Mouse (Mus musculus) hindbrain, postnatal 0 days (tissue): Measurements from ENCODE around the gene Nhsl1. TPM values are rescaled to one million over a fixed set of nuclear protein-coding genes. Genes with fewer than 3 reads are reported as not detected.

Source experiments
- ATAC-seq: fragments of 200-750 bp; cut with Nextera tagmentation; 2 replicates; pipeline ENCODE4 v1.8.0; 2017; ENCODE audit warnings: mild to moderate bottlenecking, moderate TSS enrichment, moderate library complexity
- DNase-seq: peaks from one replicate; pipeline ENCODE4 v3.0.0-alpha.2; 2015; ENCODE audit warnings: low spot score
- H3K27ac ChIP-seq: fragments of 300-500 bp; sonication (generic); 2 replicates; pipeline ENCODE4 v1.5.1; 2014; ENCODE audit warnings: mild to moderate bottlenecking
- H3K27me3 ChIP-seq: fragments of 300-500 bp; sonication (generic); 2 replicates; pipeline ENCODE4 v1.6.1; 2014; ENCODE audit warnings: low read length, mixed read lengths; ENCODE audit not compliant: insufficient read depth
- H3K36me3 ChIP-seq: fragments of 300-500 bp; sonication (generic); 2 replicates; pipeline ENCODE4 v1.6.1; 2014; ENCODE audit warnings: low read length, mixed read lengths; ENCODE audit not compliant: insufficient read depth
- H3K4me1 ChIP-seq: fragments of 300-500 bp; sonication (generic); 2 replicates; pipeline ENCODE4 v1.6.1; 2014; ENCODE audit warnings: antibody characterized with exemption, low read length, mixed read lengths; ENCODE audit not compliant: insufficient read depth
- H3K4me2 ChIP-seq: fragments of 300-500 bp; sonication (generic); 2 replicates; pipeline ENCODE4 v1.6.1; 2014; ENCODE audit warnings: low read depth, mild to moderate bottlenecking, low read length, moderate library complexity, mixed read lengths
- H3K4me3 ChIP-seq: fragments of 300-500 bp; sonication (generic); 2 replicates; pipeline ENCODE4 v1.5.1; 2014; ENCODE audit warnings: low read length
- H3K9ac ChIP-seq: fragments of 300-500 bp; sonication (generic); replicated peaks from 2 replicates; pipeline ENCODE4 v1.6.1; 2014; ENCODE audit warnings: mild to moderate bottlenecking, low read length, moderate library complexity, mixed read lengths
- H3K9me3 ChIP-seq: fragments of 300-500 bp; sonication (generic); 2 replicates; pipeline ENCODE4 v1.6.1; 2016; ENCODE audit warnings: low read length, mixed read lengths
- CTCF ChIP-seq: IDR thresholded peaks from 2 replicates; pipeline ENCODE4 v1.5.1; 2016; ENCODE audit warnings: antibody characterized with exemption, control low read depth, low read depth
- WGBS: fragments of 180-500 bp; shearing (Covaris S2); extraction: QIAGEN DNeasy Blood & Tissue Kit; methylation state at CpG from one replicate; pipeline ENCODE4 v1.1.7; 2014; 5-methylcytosine and 5-hydroxymethylcytosine counted together
- polyA plus RNA-seq: library from polyadenylated mRNA; unstranded; fragments of >200 nt; fragmentation: Nextera tagmentation; extraction: Ambion mirVana; gene quantifications from 2 replicates; pipeline ENCODE4 v1.2.1, GENCODE M21; 2015
- total RNA-seq: library from RNA; depleted of rRNA; stranded (reverse); fragments of >200 nt; gene quantifications from 2 replicates; pipeline ENCODE4 v1.2.3, GENCODE M21; 2014

Nhsl1 gene
- total and polyA plus RNA-seq, 2 experiments from 2014 or later = 11.9 to 29.6 TPM

DNA sequence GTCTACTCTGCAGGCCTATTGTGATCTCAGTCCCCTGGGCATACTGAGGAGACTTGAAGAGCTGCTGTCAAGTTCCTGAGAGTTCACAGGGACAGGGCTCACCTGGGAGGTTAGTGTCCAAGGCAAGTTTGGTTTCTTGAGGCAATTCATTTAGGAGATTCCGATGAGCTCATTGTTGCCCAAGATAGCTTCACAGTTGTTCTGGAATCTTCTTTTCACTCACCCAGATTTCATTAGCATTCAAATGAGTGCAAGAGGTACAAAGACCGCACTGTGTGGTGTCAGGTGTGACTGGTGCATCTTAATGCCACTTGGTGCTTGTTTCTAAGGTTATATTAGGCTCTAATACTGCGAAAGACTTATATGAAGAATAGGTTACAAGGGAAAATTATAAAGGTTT lies 160.5 kb downstream of the Nhsl1 start:
- Histone ChIP-seq H3K4me1 (peaks cover 8% of the 10 kb centered on the region), H3K9ac (no peak overlapping the region), H3K36me3 (no peaks in the 10 kb centered on the region; the same call in 1 of the 2 replicates), H3K4me3 (no peak overlapping the region), H3K4me2 (no peak overlapping the region), H3K27me3 (no peaks in the 10 kb centered on the region), H3K27ac (no peak overlapping the region), H3K9me3 (no peaks in the 10 kb centered on the region)
- ATAC-seq (no peak), DNase-seq (no peak)
- 85% methylated on average over 3 of the region's 3 CpGs for WGBS
- TF ChIP-seq CTCF = no peak

DNA sequence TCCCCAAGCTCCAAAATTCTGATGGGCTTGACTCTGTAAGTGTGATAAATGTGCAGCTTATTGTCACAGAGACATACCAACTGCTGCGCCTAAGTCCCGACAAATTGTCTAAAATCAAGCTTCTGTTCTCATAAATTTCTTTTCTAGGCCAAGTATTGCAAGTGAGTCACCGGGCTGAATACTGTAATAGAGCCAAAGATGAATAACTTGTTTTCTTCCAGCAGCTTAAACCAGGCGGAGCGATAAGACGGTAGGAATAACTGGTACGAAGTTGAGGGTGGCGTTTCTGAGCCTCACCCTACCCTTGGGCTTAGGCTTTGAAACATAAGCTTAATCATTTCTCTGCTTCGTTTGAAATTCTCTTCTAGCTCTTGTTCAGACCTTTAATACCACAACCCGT lies 162.1 kb downstream of the Nhsl1 start:
- 74% methylated on average over 10 of the region's 10 CpGs for WGBS
- Histone ChIP-seq H3K9me3 (no peaks in the 10 kb centered on the region), H3K4me2 (no peak overlapping the region), H3K36me3 (no peaks in the 10 kb centered on the region; the same call in 1 of the 2 replicates), H3K27me3 (no peaks in the 10 kb centered on the region), H3K4me1 (peaks cover 4% of the 10 kb centered on the region), H3K27ac (no peak overlapping the region), H3K4me3 (no peak overlapping the region), H3K9ac (no peak overlapping the region)
- no peak for ATAC-seq
- TF ChIP-seq CTCF = no peak
- no peak for DNase-seq

- WGBS = 3% methylated on average over 4 of the region's 4 CpGs
- TF ChIP-seq CTCF = no peak
- H3K36me3 ChIP-seq = no peaks in the 10 kb centered on the region; the same call in 1 of the 2 replicates
- no peak overlapping the region for H3K4me3 ChIP-seq
- H3K9me3 ChIP-seq = no peaks in the 10 kb centered on the region
- H3K27me3 ChIP-seq = no peaks in the 10 kb centered on the region
- H3K9ac ChIP-seq = no peak overlapping the region
- peak; percentile 77 for DNase-seq
- peak; percentile 68 for ATAC-seq
- peaks cover 4% of the 10 kb centered on the region for H3K4me1 ChIP-seq
- 0 out of 2 replicates have a peak overlapping the region, but pooled peaks have one; percentile 1 for H3K4me2 ChIP-seq
- H3K27ac ChIP-seq = peak overlapping the region; percentile 45
Observed at GRCm38 (mm10) chr10:18482558-18483141, 163.9 kb downstream of the Nhsl1 start.

GRCm38 (mm10) chr10:18483658-18484057 lies 164.9 kb downstream of the Nhsl1 start:
- 80% methylated on average over 3 of the region's 3 CpGs for WGBS
- TF ChIP-seq CTCF = no peak

GRCm38 (mm10) chr10:18484731-18485130 lies 165.9 kb downstream of the Nhsl1 start:
- no peak overlapping the region for H3K4me3 ChIP-seq
- no peaks in the 10 kb centered on the region for H3K9me3 ChIP-seq
- no peak overlapping the region for H3K9ac ChIP-seq
- DNase-seq = no peak
- WGBS = 94% methylated on average over 5 of the region's 5 CpGs
- ATAC-seq = no peak
- H3K4me2 ChIP-seq = no peak overlapping the region
- TF ChIP-seq CTCF = no peak
- no peak overlapping the region for H3K27ac ChIP-seq
- H3K4me1 ChIP-seq = peaks cover 4% of the 10 kb centered on the region
- no peaks in the 10 kb centered on the region for H3K27me3 ChIP-seq
- no peaks in the 10 kb centered on the region for H3K36me3 ChIP-seq

More at GRCm38 (mm10) chr10:18483658-18484057, 164.9 kb downstream of the Nhsl1 start:
- no peak overlapping the region for H3K9ac ChIP-seq
- H3K4me3 ChIP-seq = no peak overlapping the region
- H3K4me1 ChIP-seq = peaks cover 4% of the 10 kb centered on the region
- ATAC-seq = no peak
- H3K4me2 ChIP-seq = no peak overlapping the region
- no peaks in the 10 kb centered on the region; the same call in 1 of the 2 replicates for H3K36me3 ChIP-seq
- H3K9me3 ChIP-seq = no peaks in the 10 kb centered on the region
- no peaks in the 10 kb centered on the region for H3K27me3 ChIP-seq
- no peak overlapping the region for H3K27ac ChIP-seq
- DNase-seq = no peak

DNA sequence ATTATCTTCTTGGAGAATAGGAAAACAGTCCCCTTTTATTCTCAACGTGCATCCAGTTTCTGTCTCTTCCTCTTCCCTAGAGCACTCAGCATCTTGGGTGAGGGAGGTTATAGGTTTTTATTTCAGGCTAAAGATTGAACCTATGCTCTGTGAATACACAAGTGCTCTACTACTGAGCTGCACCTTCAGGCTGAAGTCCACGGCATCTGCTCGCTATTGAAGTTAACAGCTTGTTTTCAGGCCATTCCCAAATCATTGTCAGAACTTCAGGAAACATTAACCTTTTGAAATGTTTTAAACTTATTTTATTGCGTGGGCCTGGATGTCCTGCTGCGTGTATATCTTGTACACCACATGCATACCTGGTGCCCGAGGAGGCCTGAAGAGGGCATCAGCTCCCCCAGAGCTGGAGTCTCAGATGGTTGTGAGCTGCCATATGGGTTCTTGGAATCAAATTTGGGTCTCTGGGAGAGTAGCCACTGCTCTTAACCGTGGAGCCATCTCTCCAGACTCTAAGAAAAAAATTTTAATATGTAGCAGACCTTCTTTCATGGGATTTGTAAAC lies 169.5 kb downstream of the Nhsl1 start:
- Histone ChIP-seq H3K4me3 (no peak overlapping the region), H3K27me3 (no peaks in the 10 kb centered on the region), H3K27ac (no peak overlapping the region), H3K4me2 (no peak overlapping the region), H3K9me3 (no peaks in the 10 kb centered on the region), H3K4me1 (no peaks in the 10 kb centered on the region), H3K36me3 (no peaks in the 10 kb centered on the region), H3K9ac (no peak overlapping the region)
- WGBS = 84% methylated on average over 7 of the region's 7 CpGs
- DNase-seq (no peak), ATAC-seq (no peak)
- TF ChIP-seq CTCF = no peak

DNA sequence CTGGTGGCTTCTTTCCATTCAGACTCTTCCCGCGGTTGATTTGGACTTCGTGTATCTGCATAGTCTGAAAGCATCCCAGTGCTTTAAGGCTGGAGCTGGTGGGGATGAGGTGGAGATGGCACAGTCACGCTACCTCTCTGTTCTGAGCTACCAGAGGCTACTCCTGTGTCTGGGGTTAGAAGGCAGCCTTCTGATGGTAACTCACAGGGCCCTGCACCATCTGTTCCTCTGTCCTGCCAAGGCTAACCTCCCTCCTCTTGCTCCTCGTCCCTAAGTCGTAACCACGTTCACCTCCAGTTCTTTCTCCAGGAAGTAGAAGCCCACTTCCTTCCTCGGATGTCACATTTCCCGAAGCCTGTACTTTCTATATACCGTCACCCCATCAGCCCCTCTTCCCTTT lies 171.2 kb downstream of the Nhsl1 start:
- no peak for TF ChIP-seq CTCF
- H3K4me2 ChIP-seq = no peak overlapping the region

More for the DNA sequence above, 171.2 kb downstream of the Nhsl1 start:
- no peaks in the 10 kb centered on the region for H3K36me3 ChIP-seq
- no peaks in the 10 kb centered on the region for H3K9me3 ChIP-seq
- WGBS = 84% methylated on average over 10 of the region's 10 CpGs
- H3K27ac ChIP-seq = no peak overlapping the region
- DNase-seq (no peak), ATAC-seq (no peak)
- H3K4me3 ChIP-seq = no peak overlapping the region
- no peak overlapping the region for H3K9ac ChIP-seq
- H3K27me3 ChIP-seq = no peaks in the 10 kb centered on the region
- H3K4me1 ChIP-seq = no peaks in the 10 kb centered on the region
